Mouse (Mus musculus): ENCODE measurements around the gene Prss56. TPM values are rescaled to one million over a fixed set of nuclear protein-coding genes. Genes with fewer than 3 reads are reported as not detected.

Gene Prss56
- polyA plus RNA-seq (2015; fragmentation: Nextera tagmentation; extraction: Ambion mirVana), result 0.11 TPM in 1 of 2 replicates, not detected in the other

DNA sequence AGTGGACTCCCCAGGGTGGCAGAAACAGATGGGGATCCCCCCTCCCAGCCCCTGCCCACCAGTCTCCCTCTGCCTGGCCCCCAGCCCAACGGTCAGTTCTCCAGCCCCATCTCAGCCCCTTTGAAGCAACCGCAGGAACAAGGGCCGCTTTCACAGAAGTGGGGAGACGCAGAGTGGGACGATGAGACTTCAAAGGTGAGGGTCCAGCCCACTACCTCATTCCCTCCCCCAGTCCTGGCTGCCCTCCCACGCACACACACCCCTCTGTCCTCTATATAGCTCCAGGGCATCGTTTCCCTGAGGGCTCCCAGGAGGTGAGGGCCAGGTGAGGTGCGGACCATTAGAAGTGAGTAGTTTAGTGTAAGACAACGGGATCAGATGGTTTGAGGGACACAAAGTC, at the start of gene Prss56:
Gene Prss56 (plus strand): TSS at position 301 of the 400 bp plus-strand sequence.
- H3K4me2 ChIP-seq, result no peak within 1 kb of the TSS
- H3K9ac ChIP-seq, result no peak within 1 kb of the TSS
- peaks cover 13% of the 10 kb centered on the region for H3K4me1 ChIP-seq
- no peaks in the 10 kb centered on the region for H3K9me3 ChIP-seq
- no peaks in the 10 kb centered on the region for H3K36me3 ChIP-seq
- ATAC-seq (ENCODE audit: extremely low read depth, insufficient number of reproducible peaks, low FRiP score, low TSS enrichment), result no peak
- H3K27ac ChIP-seq (replicated peaks), result no peak within 1 kb of the TSS
- peaks cover 84% of the 10 kb centered on the region for H3K27me3 ChIP-seq (replicated peaks)
- no peak within 1 kb of the TSS for H3K4me3 ChIP-seq
- WGBS, result 48% methylated on average over 9 of the region's 9 CpGs

- Histone ChIP-seq H3K4me3 (no peak overlapping the region), H3K27ac (replicated peaks) (no peak overlapping the region), H3K4me2 (no peak overlapping the region), H3K27me3 (replicated peaks) (peaks cover 23% of the 10 kb centered on the region), H3K9ac (no peak overlapping the region), H3K4me1 (no peaks in the 10 kb centered on the region), H3K36me3 (no peaks in the 10 kb centered on the region), H3K9me3 (no peaks in the 10 kb centered on the region)
- no peak for ATAC-seq (ENCODE audit: extremely low read depth, insufficient number of reproducible peaks, low FRiP score, low TSS enrichment)
- 69% methylated on average over 4 of the region's 4 CpGs for WGBS
Observed at GRCm38 (mm10) chr1:87141550-87141949, 41.6 kb upstream of the Prss56 start.

DNA sequence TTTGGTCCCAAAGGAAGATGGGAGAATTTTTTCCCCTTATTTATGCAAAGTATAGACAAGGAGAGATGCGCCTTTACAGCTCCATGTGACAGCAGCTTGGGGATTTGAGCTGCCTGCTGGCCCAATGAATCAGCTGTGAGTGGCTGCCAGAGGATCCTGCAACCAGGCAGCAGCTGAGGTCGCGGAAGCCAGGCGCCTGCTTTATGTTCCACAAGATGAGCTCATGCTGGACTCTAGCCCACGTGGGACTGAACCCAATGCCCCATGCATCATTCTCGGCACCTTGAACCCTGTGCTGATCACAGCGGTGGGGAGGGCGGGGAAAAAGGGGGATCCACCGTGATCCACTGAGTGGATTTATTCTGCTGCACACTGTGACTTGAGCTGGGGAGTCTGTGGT, 40.7 kb upstream of the Prss56 start:
- ATAC-seq (ENCODE audit: extremely low read depth, insufficient number of reproducible peaks, low FRiP score, low TSS enrichment), result no peak
- Histone ChIP-seq H3K36me3 (no peaks in the 10 kb centered on the region), H3K9ac (no peak overlapping the region), H3K27ac (replicated peaks) (no peak overlapping the region), H3K4me3 (no peak overlapping the region), H3K4me2 (no peak overlapping the region), H3K9me3 (no peaks in the 10 kb centered on the region), H3K4me1 (no peaks in the 10 kb centered on the region), H3K27me3 (replicated peaks) (peaks cover 32% of the 10 kb centered on the region)
- 59% methylated on average over 9 of the region's 9 CpGs for WGBS

DNA sequence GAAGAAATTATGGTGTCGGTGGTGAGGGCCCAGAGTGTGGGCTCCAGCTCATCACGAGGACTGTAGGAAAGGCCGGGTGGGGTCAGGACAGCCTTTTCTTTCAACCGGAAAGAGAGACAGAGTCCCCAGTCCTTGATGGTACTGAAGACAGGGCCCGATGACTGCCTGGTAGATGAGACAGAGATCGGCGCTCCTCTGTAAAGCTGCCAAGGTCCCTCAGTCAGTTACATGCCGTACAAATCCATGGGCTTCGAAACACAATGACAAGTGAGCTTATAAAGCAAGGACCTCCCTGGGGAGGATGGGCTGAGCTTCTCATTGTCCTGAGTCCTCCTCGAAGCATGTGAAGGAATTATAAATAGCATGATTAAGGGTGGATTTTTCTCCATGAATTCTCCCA, 40.0 kb upstream of the Prss56 start:
- 73% methylated on average over 10 of the region's 10 CpGs for WGBS
- no peak overlapping the region for H3K9ac ChIP-seq
- H3K27me3 ChIP-seq (replicated peaks), result peaks cover 39% of the 10 kb centered on the region
- H3K27ac ChIP-seq (replicated peaks), result no peak overlapping the region
- no peak overlapping the region for H3K4me2 ChIP-seq
- no peaks in the 10 kb centered on the region for H3K9me3 ChIP-seq
- H3K4me1 ChIP-seq, result no peaks in the 10 kb centered on the region
- ATAC-seq (ENCODE audit: extremely low read depth, insufficient number of reproducible peaks, low FRiP score, low TSS enrichment), result no peak
- H3K4me3 ChIP-seq, result no peak overlapping the region
- H3K36me3 ChIP-seq, result no peaks in the 10 kb centered on the region

DNA sequence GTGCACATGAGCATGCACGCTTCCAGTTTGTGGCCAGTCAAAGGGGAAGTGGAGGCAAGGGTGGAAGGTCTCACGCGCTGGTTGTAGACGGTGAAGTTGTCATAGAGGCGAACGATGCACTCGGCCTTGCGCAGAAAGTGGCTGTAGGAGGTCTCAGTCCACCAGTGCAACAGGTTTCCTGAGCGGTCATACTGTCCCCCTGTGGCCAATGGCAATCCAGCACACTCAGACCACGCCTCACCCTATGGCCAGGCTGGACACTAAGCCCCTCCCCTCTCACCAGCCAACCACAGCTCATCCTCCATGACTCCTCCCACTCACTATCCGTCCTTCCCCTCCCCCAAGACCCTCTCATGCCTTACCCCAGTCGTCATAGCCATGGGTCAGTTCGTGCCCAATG, 33.7 kb upstream of the Prss56 start:
- H3K9me3 ChIP-seq, result no peaks in the 10 kb centered on the region
- no peaks in the 10 kb centered on the region for H3K36me3 ChIP-seq
- H3K4me3 ChIP-seq, result no peak overlapping the region
- no peak for ATAC-seq (ENCODE audit: extremely low read depth, insufficient number of reproducible peaks, low FRiP score, low TSS enrichment)
- no peak overlapping the region for H3K4me2 ChIP-seq
- peaks cover 88% of the 10 kb centered on the region for H3K27me3 ChIP-seq (replicated peaks)
- no peak overlapping the region for H3K9ac ChIP-seq
- H3K4me1 ChIP-seq, result peaks cover 8% of the 10 kb centered on the region
- WGBS, result 34% methylated on average over 13 of the region's 13 CpGs
- H3K27ac ChIP-seq (replicated peaks), result no peak overlapping the region

DNA sequence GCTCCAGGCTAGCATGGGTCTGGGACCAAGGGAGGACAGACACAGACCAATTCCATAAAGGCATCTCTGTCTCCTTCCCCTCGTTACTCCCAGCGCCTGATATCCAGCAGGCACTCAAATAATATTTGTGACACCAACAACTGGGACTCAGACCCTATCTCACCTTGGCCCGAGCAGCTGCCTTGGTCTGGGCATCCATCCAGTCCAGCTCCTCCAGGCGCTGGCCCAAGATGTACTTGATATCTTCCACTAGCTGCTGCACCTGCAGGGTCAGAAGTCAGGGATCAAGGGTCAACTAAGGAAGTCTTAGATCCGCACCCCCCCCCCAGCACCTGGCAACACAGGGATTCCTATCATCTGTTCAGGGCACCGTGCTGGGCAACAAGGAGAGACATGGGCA, 31.8 kb upstream of the Prss56 start:
- Histone ChIP-seq H3K4me1 (peaks cover 25% of the 10 kb centered on the region), H3K27me3 (replicated peaks) (peaks cover 100% of the 10 kb centered on the region), H3K9ac (no peak overlapping the region), H3K27ac (replicated peaks) (no peak overlapping the region), H3K36me3 (no peaks in the 10 kb centered on the region), H3K9me3 (no peaks in the 10 kb centered on the region), H3K4me2 (no peak overlapping the region), H3K4me3 (no peak overlapping the region)
- ATAC-seq (ENCODE audit: extremely low read depth, insufficient number of reproducible peaks, low FRiP score, low TSS enrichment), result no peak
- WGBS, result 61% methylated on average over 6 of the region's 6 CpGs

DNA sequence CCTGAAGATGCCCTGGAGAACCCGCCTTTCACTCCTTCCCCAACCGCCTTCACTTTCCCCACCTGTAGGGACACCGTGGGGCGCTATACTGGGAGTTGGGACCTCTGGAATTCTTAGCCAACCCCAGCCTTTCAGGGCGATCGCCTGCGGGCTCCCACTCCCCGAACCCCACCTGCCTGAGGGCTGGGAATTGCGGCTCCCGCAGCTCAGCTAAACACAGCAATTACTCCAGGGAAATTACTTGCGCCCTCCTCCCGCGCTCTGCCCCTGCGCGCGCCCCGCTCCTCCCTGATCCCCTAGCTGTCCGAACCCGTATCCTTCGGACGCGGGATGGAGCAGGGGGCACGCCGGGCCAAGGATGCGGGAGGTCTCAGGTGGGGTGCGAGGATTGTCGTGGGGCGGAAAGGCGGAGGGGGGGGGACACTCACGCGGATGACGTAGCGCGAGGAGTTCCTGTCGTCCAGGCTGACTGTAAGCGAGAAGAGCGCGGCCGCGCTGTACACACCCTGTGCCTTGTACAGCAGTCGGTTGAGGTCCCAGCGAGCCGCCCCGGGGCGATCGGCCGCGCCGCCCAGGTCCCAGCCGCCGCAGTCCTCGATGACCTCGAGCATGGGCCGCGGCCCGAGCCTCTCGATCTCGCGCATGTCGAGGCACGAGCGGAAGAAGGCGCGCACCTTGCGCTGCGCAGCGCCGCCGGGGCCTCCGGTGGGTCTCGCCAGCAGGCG, 29.2 kb upstream of the Prss56 start:
- peak overlapping the region; percentile 51 for H3K4me3 ChIP-seq
- H3K27ac ChIP-seq (replicated peaks), result no peak overlapping the region
- ATAC-seq (ENCODE audit: extremely low read depth, insufficient number of reproducible peaks, low FRiP score, low TSS enrichment), result no peak
- H3K9ac ChIP-seq, result peak overlapping the region; percentile 33; the same call in 1 of the 2 replicates
- peak overlapping the region; percentile 74 for H3K4me2 ChIP-seq
- H3K27me3 ChIP-seq (replicated peaks), result peaks cover 100% of the 10 kb centered on the region
- no peaks in the 10 kb centered on the region for H3K9me3 ChIP-seq
- 1% methylated on average over 72 of the region's 72 CpGs for WGBS
- no peaks in the 10 kb centered on the region for H3K36me3 ChIP-seq
- H3K4me1 ChIP-seq, result peaks cover 25% of the 10 kb centered on the region

DNA sequence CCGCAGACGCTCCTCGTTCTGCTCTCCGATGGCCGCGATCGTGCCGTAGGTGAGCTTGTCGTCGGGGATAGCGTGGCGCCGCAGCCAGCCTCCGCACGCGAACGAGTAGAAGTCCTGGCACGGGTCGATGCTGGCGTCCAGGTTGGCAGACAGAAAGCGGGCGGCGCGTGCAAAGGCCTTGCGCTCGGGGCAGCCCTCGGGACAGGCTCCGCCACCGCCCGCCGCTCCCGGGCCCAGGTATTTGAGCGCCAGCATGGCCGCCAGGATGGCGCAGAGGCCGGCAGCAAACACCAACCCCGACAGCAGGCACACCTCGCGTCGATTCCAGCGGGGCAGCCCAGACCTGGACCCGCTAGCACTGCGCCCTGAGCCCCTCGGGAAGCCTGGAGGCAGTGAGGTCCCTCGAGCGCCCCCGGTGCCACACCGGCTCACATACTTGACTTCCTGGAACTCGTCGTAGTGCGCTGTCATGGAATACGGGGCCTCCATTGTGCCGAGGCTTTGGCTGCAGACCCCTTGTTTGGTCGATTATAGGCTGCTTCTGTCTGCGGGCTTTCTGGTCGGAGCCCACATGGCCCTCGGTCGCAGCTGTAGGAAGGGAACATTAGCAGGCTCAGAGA, 28.5 kb upstream of the Prss56 start:
- H3K27ac ChIP-seq (replicated peaks), result no peak overlapping the region
- peaks cover 25% of the 10 kb centered on the region for H3K4me1 ChIP-seq
- peak overlapping the region; percentile 51 for H3K4me3 ChIP-seq
- H3K4me2 ChIP-seq, result peak overlapping the region; percentile 74
- peak overlapping the region; percentile 33; the same call in 1 of the 2 replicates for H3K9ac ChIP-seq
- 2% methylated on average over 58 of the region's 58 CpGs for WGBS
- H3K36me3 ChIP-seq, result no peaks in the 10 kb centered on the region
- no peak for ATAC-seq (ENCODE audit: extremely low read depth, insufficient number of reproducible peaks, low FRiP score, low TSS enrichment)
- no peaks in the 10 kb centered on the region for H3K9me3 ChIP-seq
- H3K27me3 ChIP-seq (replicated peaks), result peaks cover 100% of the 10 kb centered on the region

GRCm38 (mm10) chr1:87155531-87156198, 27.4 kb upstream of the Prss56 start:
- Histone ChIP-seq H3K4me2 (peak overlapping the region; percentile 74), H3K4me3 (peak overlapping the region; percentile 51), H3K27me3 (replicated peaks) (peaks cover 100% of the 10 kb centered on the region), H3K9ac (0 out of 2 replicates have a peak overlapping the region, but pooled peaks have one; percentile 28), H3K4me1 (peaks cover 25% of the 10 kb centered on the region), H3K36me3 (no peaks in the 10 kb centered on the region), H3K9me3 (no peaks in the 10 kb centered on the region), H3K27ac (replicated peaks) (no peak overlapping the region)
- WGBS, result under 1% methylated on average over 56 of the region's 56 CpGs
- no peak for ATAC-seq (ENCODE audit: extremely low read depth, insufficient number of reproducible peaks, low FRiP score, low TSS enrichment)

DNA sequence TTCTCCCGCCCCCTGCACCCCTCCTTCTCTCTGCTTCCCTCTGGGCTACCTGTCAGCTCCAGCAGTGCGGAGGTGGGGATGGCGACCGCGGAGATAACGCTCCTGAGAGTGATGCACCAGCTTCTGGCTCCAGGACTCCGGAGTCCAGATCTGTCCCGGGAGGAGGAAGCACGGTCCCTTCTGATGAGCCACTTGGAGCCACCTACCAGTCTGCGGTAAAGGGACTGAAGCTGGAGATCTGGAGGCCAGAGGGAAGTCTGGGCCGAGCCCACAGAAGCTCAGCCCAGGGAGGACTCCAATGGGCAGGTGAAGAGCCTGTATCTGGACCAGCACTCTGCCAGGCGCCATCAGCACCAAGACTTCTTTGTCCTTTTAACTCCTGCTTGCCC, 26.9 kb upstream of the Prss56 start, which contains the start of gene Ecel1:
Gene Ecel1 (minus strand): TSS at position 323 of the 389 bp plus-strand sequence.
- peak within 1 kb of the TSS; percentile 74 for H3K4me2 ChIP-seq
- H3K4me1 ChIP-seq, result peaks cover 25% of the 10 kb centered on the region
- 0 out of 2 replicates have a peak within 1 kb of the TSS, but pooled peaks have one; percentile 28 for H3K9ac ChIP-seq
- 2% methylated on average over 7 of the region's 12 CpGs for WGBS
- no peak within 1 kb of the TSS for H3K27ac ChIP-seq (replicated peaks)
- no peaks in the 10 kb centered on the region for H3K9me3 ChIP-seq
- no peaks in the 10 kb centered on the region for H3K36me3 ChIP-seq
- no peak for ATAC-seq (ENCODE audit: extremely low read depth, insufficient number of reproducible peaks, low FRiP score, low TSS enrichment)
- peak within 1 kb of the TSS; percentile 51 for H3K4me3 ChIP-seq
- H3K27me3 ChIP-seq (replicated peaks), result peaks cover 100% of the 10 kb centered on the region

DNA sequence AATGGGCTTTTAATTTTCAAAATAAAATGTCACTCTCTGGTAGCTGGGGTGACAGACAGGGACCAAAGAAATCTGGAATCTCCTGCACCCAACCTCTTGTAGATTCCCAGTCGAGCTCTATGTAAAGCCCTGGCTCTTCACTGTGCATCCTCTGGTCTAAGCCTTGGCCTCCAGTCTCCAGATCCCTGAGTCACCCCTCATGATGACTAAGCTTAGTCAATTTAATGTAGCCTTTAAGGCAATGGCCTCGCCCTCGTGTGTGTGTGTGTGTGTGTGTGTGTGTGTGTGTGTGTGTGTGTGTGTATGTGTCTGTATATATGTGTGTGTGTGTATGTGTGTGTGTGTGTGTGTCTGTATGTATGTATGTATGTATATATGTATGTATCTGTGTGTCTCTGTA, 23.7 kb upstream of the Prss56 start:
- Histone ChIP-seq H3K27ac (replicated peaks) (no peak overlapping the region), H3K9ac (no peak overlapping the region), H3K4me1 (peaks cover 17% of the 10 kb centered on the region), H3K9me3 (no peaks in the 10 kb centered on the region), H3K4me2 (no peak overlapping the region), H3K4me3 (no peak overlapping the region), H3K27me3 (replicated peaks) (peaks cover 100% of the 10 kb centered on the region), H3K36me3 (no peaks in the 10 kb centered on the region)
- no peak for ATAC-seq (ENCODE audit: extremely low read depth, insufficient number of reproducible peaks, low FRiP score, low TSS enrichment)
- 74% methylated on average over 3 of the region's 3 CpGs for WGBS
